Mouse (Mus musculus): ENCODE data around the gene Ephb1.

DNA sequence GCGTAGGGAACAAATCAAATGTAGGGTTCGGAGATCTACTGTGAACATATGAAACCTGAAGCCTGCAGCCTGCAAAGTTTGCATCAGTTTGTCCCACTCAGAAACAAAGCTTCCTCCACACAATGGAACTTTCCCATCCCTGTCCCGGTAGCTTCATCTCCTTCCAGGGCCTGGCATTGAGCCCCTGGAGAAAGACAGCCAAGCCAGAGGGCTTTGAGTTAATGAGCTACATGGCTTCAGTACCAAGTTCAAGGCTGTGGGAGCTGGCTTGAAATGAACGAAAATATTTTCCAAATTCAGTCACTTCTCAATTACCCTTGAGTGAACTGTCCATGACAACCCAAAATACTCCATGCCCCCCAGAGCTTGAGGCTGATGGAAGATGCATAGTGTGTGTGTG lies 160.4 kb downstream of the Ephb1 start:
- TF ChIP-seq KAT2A (IDR thresholded peaks at IDR 0.05; ENCODE audit: insufficient replicate concordance, low read length): no peak
- TF ChIP-seq USF2 (conservative IDR thresholded peaks at IDR 0.05; ENCODE audit: low read depth, low read length): no peak
- TF ChIP-seq MAX (IDR thresholded peaks at IDR 0.05; ENCODE audit: low read length): no peak

Measured in CH12.LX (cell line).